10 mouse cellular contexts compared by ENCODE assay signal in genomic region chr7:142437324-142437723, GRCm38 (mm10). TPM values are rescaled to one million over a fixed set of nuclear protein-coding genes. Genes with fewer than 3 reads are reported as not detected.
DNase-seq lines count a peak whose midpoint lies in the region; ATAC-seq and TF ChIP-seq lines count a peak whose summit lies in the region.
"Had no signal": no experiment of that assay in that cellular context is flagged by ENCODE, and none has a peak within 500 bp of the region (broad histone marks: within the 10 kb centered on the region; RNA-seq: fewer than 3 reads in every experiment).

No protein-coding gene starts in this region.

- H3K27ac ChIP-seq in MEL (ENCODE audit: control insufficient read depth, low read depth, low read length), result no peak overlapping the region
- no peak overlapping the region for H3K27ac ChIP-seq in intestine, postnatal 0 days (ENCODE audit: low read depth, low read length)

- 0 out of 4 replicates have a peak, but pooled peaks cover 0 to under 1% of the 10 kb centered on the region in 2 experiments for H3K36me3 ChIP-seq in MEL (ENCODE audit: control insufficient read depth in 1 of 2, insufficient read depth in 2 of 2, low read length in 2 of 2)
- H3K36me3 ChIP-seq in intestine, postnatal 0 days (ENCODE audit: control insufficient read depth, insufficient read depth), result no peaks in the 10 kb centered on the region
- H3K36me3 ChIP-seq in megakaryocyte, embryonic 14.5 days (replicated peaks; ENCODE audit: low read length), result no peaks in the 10 kb centered on the region

- ATAC-seq in intestine, postnatal 0 days, result no peak
- ATAC-seq in inflammation-experienced regulatory T-cells, adult 6 months, result no peak

- TF ChIP-seq RAD21 in MEL (IDR thresholded peaks at IDR 0.05; ENCODE audit: low read depth, low read length), result peak; percentile 24

- no peaks in the 10 kb centered on the region for H3K9me3 ChIP-seq in MEL (replicated peaks; ENCODE audit: insufficient read depth, low read length)
- no peaks in the 10 kb centered on the region for H3K9me3 ChIP-seq in intestine, postnatal 0 days (ENCODE audit: control insufficient read depth)
- H3K9me3 ChIP-seq in megakaryocyte, embryonic 14.5 days, result no peaks in the 10 kb centered on the region

- TF ChIP-seq POLR2A in MEL (IDR thresholded peaks at IDR 0.05; ENCODE audit: control insufficient read depth in 1 of 2, insufficient read depth in 1 of 2, low read depth in 1 of 2, low read length in 2 of 2, poor library complexity in 1 of 2), result no peak

- no peaks in the 10 kb centered on the region for H3K4me1 ChIP-seq in MEL (ENCODE audit: control insufficient read depth in 1 of 2, insufficient read depth in 2 of 2, low read length in 2 of 2)
- peaks cover 5% of the 10 kb centered on the region for H3K4me1 ChIP-seq in intestine, postnatal 0 days (replicated peaks; ENCODE audit: control insufficient read depth, insufficient read depth, low read length)
- peaks cover 36% of the 10 kb centered on the region for H3K4me1 ChIP-seq in megakaryocyte, embryonic 14.5 days

- peaks cover 0 to 2% of the 10 kb centered on the region in 2 experiments; a peak in 1 of 4 replicates for H3K27me3 ChIP-seq in MEL (ENCODE audit: control insufficient read depth in 1 of 2, insufficient read depth in 2 of 2, low read length in 2 of 2)
- H3K27me3 ChIP-seq in intestine, postnatal 0 days (replicated peaks; ENCODE audit: control insufficient read depth, insufficient read depth, low read length), result no peaks in the 10 kb centered on the region
- H3K27me3 ChIP-seq in megakaryocyte, embryonic 14.5 days (replicated peaks), result peaks cover 62% of the 10 kb centered on the region

- no peaks in the 10 kb centered on the region for H3K79me2 ChIP-seq in MEL (ENCODE audit: control insufficient read depth, insufficient read depth, low read length, poor library complexity)

- no peak for TF ChIP-seq EP300 in MEL (IDR thresholded peaks at IDR 0.05; ENCODE audit: low read depth in 1 of 2, low read length in 2 of 2)

- H3K9ac ChIP-seq in MEL (ENCODE audit: control insufficient read depth, low read depth, low read length, poor library complexity, severe bottlenecking), result no peak overlapping the region
- H3K9ac ChIP-seq in intestine, postnatal 0 days (ENCODE audit: low read depth, low read length), result no peak overlapping the region

- peak; percentile 13 to 32 (median 16); a peak in 2 of 6 replicates for TF ChIP-seq CTCF in MEL (IDR thresholded peaks at IDR 0.05 in 2 of 3, conservative IDR thresholded peaks at IDR 0.05 in 1 of 3; ENCODE audit: control insufficient read depth in 1 of 3, insufficient read depth in 1 of 3, low read depth in 2 of 3, low read length in 3 of 3, poor library complexity in 1 of 3, severe bottlenecking in 1 of 3)
- peak; percentile 59 for TF ChIP-seq CTCF in intestine, postnatal 0 days (IDR thresholded peaks at IDR 0.05; ENCODE audit: low read depth)

- H3K4me3 ChIP-seq in MEL (ENCODE audit: control insufficient read depth in 1 of 2, insufficient read depth in 1 of 2, low read depth in 2 of 2, low read length in 2 of 2), result no peak overlapping the region
- no peak overlapping the region for H3K4me3 ChIP-seq in intestine, postnatal 0 days (ENCODE audit: low read depth, low read length)
- peak overlapping the region; percentile 10 for H3K4me3 ChIP-seq in megakaryocyte, embryonic 14.5 days (replicated peaks)

- WGBS in intestine, postnatal 0 days, result 87% methylated on average over 5 of the region's 5 CpGs

- H3K4me2 ChIP-seq in intestine, postnatal 0 days (replicated peaks; ENCODE audit: low read depth), result no peak overlapping the region
- H3K4me2 ChIP-seq: midbrain, embryonic 11.5 days had no signal

- peak; percentile 46 for DNase-seq in heart, postnatal 4 days
- no peak for DNase-seq in heart, adult 11 months
- no peak for DNase-seq in MEL (ENCODE audit: low read depth, low spot score)
- DNase-seq in adrenal gland, postnatal 4 days (ENCODE audit: low spot score in 2 of 2), result no peak
- DNase-seq in embryo, embryonic 9.5 days (ENCODE audit: extremely low spot score), result no peak

TF ChIP-seq in MEL, 35 proteins besides CTCF, POLR2A, EP300 and RAD21:
- TF ChIP-seq SMC3 (IDR thresholded peaks at IDR 0.05; ENCODE audit: low read depth, low read length) (peak; percentile 38), SIN3A (IDR thresholded peaks at IDR 0.05; ENCODE audit: low read length) (no peak), ZKSCAN1 (IDR thresholded peaks at IDR 0.05; ENCODE audit: low read depth, low read length) (no peak), TBP (IDR thresholded peaks at IDR 0.05; ENCODE audit: low read depth, low read length) (no peak), MYB (IDR thresholded peaks at IDR 0.05; ENCODE audit: low read depth, low read length) (no peak), NELFE (IDR thresholded peaks at IDR 0.05; ENCODE audit: low read depth, low read length) (no peak), UBTF (IDR thresholded peaks at IDR 0.05; ENCODE audit: borderline replicate concordance, insufficient read depth, low read depth, low read length) (no peak)

RNA-seq across cellular contexts. Expression of gene Syt8, which starts 2.7 kb away (rescaled TPM):
- total RNA-seq in heart, postnatal 4 days (2021), result not detected
- total RNA-seq in MEL (2012; rRNA removed), result not detected in 2 replicates
- polyA plus RNA-seq in MEL (2012; ENCODE audit: insufficient read depth in 1 of 2, insufficient read length in 2 of 2, low read depth in 1 of 2, low replicate concordance in 2 of 2, missing spikeins in 1 of 2), result not detected
- polyA plus RNA-seq in intestine, postnatal 0 days (2015; fragmentation: Nextera tagmentation; extraction: Ambion mirVana), result 0.60 and 1.3 TPM in 2 replicates
- polyA plus RNA-seq in megakaryocyte, embryonic 14.5 days (2012; ENCODE audit: insufficient read depth, low replicate concordance), result 3.4 TPM in 1 of 2 replicates, not detected in the other
- not detected for total RNA-seq in adrenal gland, postnatal 4 days (2021)
- not detected for polyA plus RNA-seq in inflammation-experienced regulatory T-cells, adult 6 months (2017; shearing (Covaris generic))
- polyA plus RNA-seq: midbrain, embryonic 11.5 days had no signal

RNA-seq across cellular contexts. Expression of gene Tnni2, which starts 4.3 kb away (rescaled TPM):
- total RNA-seq in heart, postnatal 4 days (2021), result 10 to 100 TPM in 1 of 2 experiments, 1 to 10 TPM in 1; 6.6 to 16.4 TPM
- not detected in 2 replicates for total RNA-seq in MEL (2012; rRNA removed)
- polyA plus RNA-seq in MEL (2012; ENCODE audit: insufficient read depth in 1 of 2, insufficient read length in 2 of 2, low read depth in 1 of 2, low replicate concordance in 2 of 2, missing spikeins in 1 of 2), result under 1 TPM in 1 of 2 experiments, not detected in 1; 0.84 TPM
- polyA plus RNA-seq in intestine, postnatal 0 days (2015; fragmentation: Nextera tagmentation; extraction: Ambion mirVana), result 1.9 and 2.4 TPM in 2 replicates
- 3.4 TPM in 1 of 2 replicates, not detected in the other for polyA plus RNA-seq in megakaryocyte, embryonic 14.5 days (2012; ENCODE audit: insufficient read depth, low replicate concordance)
- total RNA-seq in adrenal gland, postnatal 4 days (2021), result 100 to 1,000 TPM in 1 of 2 experiments, 10 to 100 TPM in 1; 79.5 to 219 TPM
- not detected for polyA plus RNA-seq in inflammation-experienced regulatory T-cells, adult 6 months (2017; shearing (Covaris generic))

RNA-seq across cellular contexts. Expression of gene Lsp1, which starts 23.3 kb away (rescaled TPM):
- 100 to 1,000 TPM in 1 of 2 experiments, 10 to 100 TPM in 1; 93.3 to 108 TPM for total RNA-seq in heart, postnatal 4 days (2021)
- not detected in 2 replicates for total RNA-seq in MEL (2012; rRNA removed)
- polyA plus RNA-seq in MEL (2012; ENCODE audit: insufficient read depth in 1 of 2, insufficient read length in 2 of 2, low read depth in 1 of 2, low replicate concordance in 2 of 2, missing spikeins in 1 of 2), result not detected
- 55.2 and 61.8 TPM in 2 replicates for polyA plus RNA-seq in intestine, postnatal 0 days (2015; fragmentation: Nextera tagmentation; extraction: Ambion mirVana)
- polyA plus RNA-seq in megakaryocyte, embryonic 14.5 days (2012; ENCODE audit: insufficient read depth, low replicate concordance), result 10.1 and 33.2 TPM in 2 replicates
- 10 to 100 TPM; 25.1 to 43.0 TPM for total RNA-seq in adrenal gland, postnatal 4 days (2021)
- 1,000 to 10,000 TPM; 1,183 to 1,943 (median 1,210) TPM for polyA plus RNA-seq in inflammation-experienced regulatory T-cells, adult 6 months (2017; shearing (Covaris generic))

RNA-seq across cellular contexts. Expression of gene Ctsd, which starts 49.5 kb away (rescaled TPM):
- 100 to 1,000 TPM; 344 to 370 TPM for total RNA-seq in heart, postnatal 4 days (2021)
- 112 and 115 TPM in 2 replicates for total RNA-seq in MEL (2012; rRNA removed)
- polyA plus RNA-seq in MEL (2012; ENCODE audit: insufficient read depth in 1 of 2, insufficient read length in 2 of 2, low read depth in 1 of 2, low replicate concordance in 2 of 2, missing spikeins in 1 of 2), result 100 to 1,000 TPM in 1 of 2 experiments, 10 to 100 TPM in 1; 89.3 to 179 TPM
- polyA plus RNA-seq in intestine, postnatal 0 days (2015; fragmentation: Nextera tagmentation; extraction: Ambion mirVana), result 479 and 496 TPM in 2 replicates
- polyA plus RNA-seq in megakaryocyte, embryonic 14.5 days (2012; ENCODE audit: insufficient read depth, low replicate concordance), result 432 and 816 TPM in 2 replicates
- total RNA-seq in adrenal gland, postnatal 4 days (2021), result 100 to 1,000 TPM; 536 to 544 TPM
- polyA plus RNA-seq in inflammation-experienced regulatory T-cells, adult 6 months (2017; shearing (Covaris generic)), result 100 to 1,000 TPM; 259 to 561 (median 285) TPM

RNA-seq across cellular contexts. Expression of gene Gm49369, which starts 54.9 kb away (rescaled TPM):
- 1 to 10 TPM in 1 of 2 experiments, under 1 TPM in 1; 0.43 to 1.7 TPM for total RNA-seq in heart, postnatal 4 days (2021)
- total RNA-seq in MEL (2012; rRNA removed), result 3.2 and 8.1 TPM in 2 replicates
- 10 to 100 TPM in 1 of 2 experiments, not detected in 1; 15.2 TPM for polyA plus RNA-seq in MEL (2012; ENCODE audit: insufficient read depth in 1 of 2, insufficient read length in 2 of 2, low read depth in 1 of 2, low replicate concordance in 2 of 2, missing spikeins in 1 of 2)
- not detected in 2 replicates for polyA plus RNA-seq in intestine, postnatal 0 days (2015; fragmentation: Nextera tagmentation; extraction: Ambion mirVana)
- polyA plus RNA-seq in megakaryocyte, embryonic 14.5 days (2012; ENCODE audit: insufficient read depth, low replicate concordance), result 14.0 and 303 TPM in 2 replicates
- 1 to 10 TPM in 1 of 2 experiments, under 1 TPM in 1; 0.48 to 4.3 TPM for total RNA-seq in adrenal gland, postnatal 4 days (2021)
- polyA plus RNA-seq in inflammation-experienced regulatory T-cells, adult 6 months (2017; shearing (Covaris generic)), result 1 to 10 TPM in 1 of 3 experiments, under 1 TPM in 1, not detected in 1; 0.63 to 1.9 TPM
- polyA plus RNA-seq: heart, embryonic 16.5 days had no signal

Comparison
In these comparisons a context has a peak if more than half of its experiments do, and no peak if none do; other contexts are left out.
1. RNA of gene Lsp1, which starts 23.3 kb away (polyA plus RNA-seq): 1,183 to 1,943 TPM in inflammation-experienced regulatory T-cells, adult 6 months, 55.2 to 61.8 TPM in intestine, postnatal 0 days and 10.1 to 33.2 TPM in megakaryocyte, embryonic 14.5 days; not detected in MEL; every median in the first group is over 10 times any median in the second.